Mouse (Mus musculus) liver, postnatal 0 days (tissue): ENCODE results near the gene Wwox.

Experiments used
- CTCF ChIP-seq: sonication (generic); IDR thresholded peaks from 2 replicates; pipeline ENCODE4 v1.5.1; 2016; ENCODE audit warnings: antibody characterized with exemption, low read depth
- EP300 ChIP-seq: IDR thresholded peaks from 2 replicates; pipeline ENCODE4 v1.6.1; 2016; ENCODE audit warnings: antibody characterized with exemption, low read depth, mild to moderate bottlenecking

DNA sequence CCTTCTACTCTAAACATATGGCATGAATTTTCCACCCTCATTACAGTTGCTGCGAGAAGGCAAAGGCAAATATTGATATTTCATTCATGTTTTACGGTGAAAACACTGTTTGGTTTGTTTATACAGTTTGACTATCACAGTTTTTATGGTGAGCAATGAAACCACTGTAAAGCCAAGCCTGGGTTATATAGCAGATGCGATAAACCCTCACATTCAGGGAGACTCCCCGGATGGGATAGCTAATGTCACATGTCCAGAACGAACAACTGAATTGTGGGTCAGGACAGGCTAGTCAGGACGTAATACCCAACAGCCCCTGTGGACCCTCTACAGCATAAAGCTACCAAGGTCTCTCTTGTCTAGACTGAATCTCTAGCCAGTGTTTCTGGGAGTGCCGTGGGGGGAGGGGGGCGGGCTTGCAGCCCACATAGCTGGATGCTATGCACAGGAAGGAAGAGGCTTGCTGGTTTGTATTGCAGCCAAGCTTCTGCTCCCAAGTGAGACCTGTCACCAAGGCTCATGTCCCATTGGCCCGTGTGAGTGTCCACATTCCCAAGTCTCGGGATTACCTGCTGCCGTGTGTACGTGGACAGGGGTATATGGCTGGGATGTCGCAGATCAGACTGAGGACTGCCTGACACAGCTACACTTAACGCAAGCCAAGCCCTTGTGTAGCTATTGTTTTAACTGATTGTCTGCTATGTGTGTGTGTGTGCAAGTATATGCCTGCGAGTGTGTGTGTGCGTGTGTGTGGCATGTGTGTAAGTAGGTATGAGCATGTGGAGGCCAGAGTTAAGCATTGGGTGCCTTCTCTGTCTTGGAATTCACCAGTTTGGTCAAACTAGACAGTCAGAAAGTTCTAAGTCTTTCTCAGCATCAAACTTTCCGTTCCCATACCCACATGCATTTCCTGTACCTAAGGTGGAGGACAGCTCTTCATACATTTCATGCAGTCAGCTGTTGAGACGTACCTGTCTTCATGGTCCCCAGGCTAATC, 66.2 kb downstream of the Wwox start:
- TF ChIP-seq CTCF = no peak
- TF ChIP-seq EP300 = no peak
